Mouse (Mus musculus) CD8-positive naive resting alpha-beta T cell, adult 57 days (primary cell): ENCODE measurements around the gene Usp13. TPM values are rescaled to one million over a fixed set of nuclear protein-coding genes. Genes with fewer than 3 reads are reported as not detected.

Experiments used
- total RNA-seq: library from RNA; stranded (reverse); gene quantifications from one replicate; pipeline ENCODE4 v1.2.4, GENCODE M21; 2023

Usp13 gene
- total RNA-seq, result not detected

DNA sequence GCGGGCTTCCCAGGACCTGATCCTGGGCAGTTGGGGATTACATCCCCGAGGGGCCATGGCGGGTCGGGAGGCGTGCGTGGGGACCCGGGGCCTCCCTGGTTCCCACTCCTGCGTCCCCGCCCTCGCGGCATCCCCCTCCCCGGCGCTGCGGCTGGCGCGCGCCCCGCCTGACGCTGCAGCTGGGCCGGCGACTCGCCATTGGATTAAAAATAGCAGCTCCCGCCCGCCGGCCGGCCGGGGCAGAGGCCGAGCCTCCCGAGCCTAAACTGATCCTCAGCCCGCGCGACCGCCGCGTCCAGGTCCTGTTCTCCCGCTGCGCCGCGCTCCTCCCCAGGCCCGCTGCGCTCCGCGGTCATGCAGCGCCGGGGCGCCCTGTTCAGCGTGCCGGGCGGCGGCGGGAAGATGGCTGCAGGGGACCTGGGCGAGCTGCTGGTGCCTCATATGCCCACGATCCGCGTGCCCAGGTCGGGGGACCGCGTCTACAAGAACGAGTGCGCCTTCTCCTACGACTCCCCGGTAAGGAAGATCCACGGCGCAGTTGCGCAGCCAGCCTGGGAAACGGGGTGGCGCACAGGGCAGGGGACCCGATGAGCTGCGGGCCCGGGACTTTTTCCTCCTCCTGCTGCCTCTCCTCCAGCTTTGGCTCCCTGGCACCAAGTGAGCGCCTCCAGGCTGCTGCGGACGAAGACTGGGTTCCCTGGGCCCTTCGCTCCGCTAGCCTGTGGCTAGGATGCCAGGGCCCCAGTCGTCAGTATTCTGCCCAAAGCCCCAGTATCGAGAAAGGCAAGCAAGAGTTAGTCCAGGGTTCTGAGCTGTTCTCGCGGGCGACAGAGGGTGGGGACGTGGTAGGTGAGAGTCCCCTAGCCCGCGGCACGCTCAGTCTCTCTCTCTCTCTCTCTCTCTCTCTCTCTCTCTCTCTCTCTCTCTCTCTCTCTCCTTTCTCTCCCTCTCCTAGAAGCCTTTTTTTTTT is at the start of gene Usp13:
Usp13 (plus strand) TSS at position 190 of the 970 bp plus-strand sequence.

Other genes starting within 250 kb of the Usp13 start
- 22.2 TPM for gene Gnb4, start 201.0 kb upstream of the Usp13 start, total RNA-seq
- 65.5 TPM for gene Actl6a, start 111.2 kb upstream of the Usp13 start, total RNA-seq
- 79.3 TPM for gene Ndufb5, start 80.6 kb upstream of the Usp13 start, total RNA-seq
- 8.3 TPM for gene Mrpl47, start 79.9 kb upstream of the Usp13 start, total RNA-seq